Mouse (Mus musculus): ENCODE data around the gene Srgap2.

Srgap2 gene

GRCm38 (mm10) chr1:131398181-131398580 is 129.0 kb downstream of the Srgap2 start:
- no peak for DNase-seq

- DNase-seq: no peak
Observed at GRCm38 (mm10) chr1:131384406-131384805, 142.7 kb downstream of the Srgap2 start.

GRCm38 (mm10) chr1:131382184-131382583 is 145.0 kb downstream of the Srgap2 start:
- no peak for DNase-seq

GRCm38 (mm10) chr1:131380254-131380653 is 146.9 kb downstream of the Srgap2 start:
- DNase-seq: no peak

GRCm38 (mm10) chr1:131378914-131379474 is 148.2 kb downstream of the Srgap2 start:
- DNase-seq: no peak

- no peak for DNase-seq
Observed at GRCm38 (mm10) chr1:131378081-131378913, 148.9 kb downstream of the Srgap2 start.

- DNase-seq: no peak
Observed at GRCm38 (mm10) chr1:131365832-131366231, 161.3 kb downstream of the Srgap2 start.

- DNase-seq: no peak
Observed at GRCm38 (mm10) chr1:131364432-131364831, 162.7 kb downstream of the Srgap2 start.

- no peak for DNase-seq
Observed at GRCm38 (mm10) chr1:131363887-131364286, 163.3 kb downstream of the Srgap2 start.

GRCm38 (mm10) chr1:131362089-131362488 is 165.1 kb downstream of the Srgap2 start:
- no peak for DNase-seq

GRCm38 (mm10) chr1:131360800-131361199 is 166.4 kb downstream of the Srgap2 start:
- no peak for DNase-seq

- no peak for DNase-seq
Observed at GRCm38 (mm10) chr1:131359609-131360008, 167.5 kb downstream of the Srgap2 start.

GRCm38 (mm10) chr1:131357213-131357612 is 169.9 kb downstream of the Srgap2 start:
- no peak for DNase-seq

GRCm38 (mm10) chr1:131351436-131351835 is 175.7 kb downstream of the Srgap2 start:
- no peak for DNase-seq

- no peak for DNase-seq
Observed at GRCm38 (mm10) chr1:131349993-131350510, 177.1 kb downstream of the Srgap2 start.

- no peak for DNase-seq
Observed at GRCm38 (mm10) chr1:131347708-131348107, 179.4 kb downstream of the Srgap2 start.

- DNase-seq: no peak
Observed at GRCm38 (mm10) chr1:131346916-131347555, 180.1 kb downstream of the Srgap2 start.

GRCm38 (mm10) chr1:131345422-131346419 is 181.4 kb downstream of the Srgap2 start:
- no peak for DNase-seq

- DNase-seq: no peak
Observed at GRCm38 (mm10) chr1:131344691-131345090, 182.5 kb downstream of the Srgap2 start.

GRCm38 (mm10) chr1:131336017-131336416 is 191.1 kb downstream of the Srgap2 start:
- DNase-seq: no peak

- no peak for DNase-seq
Observed at GRCm38 (mm10) chr1:131335604-131336003, 191.5 kb downstream of the Srgap2 start.

- no peak for DNase-seq
Observed at GRCm38 (mm10) chr1:131331180-131331579, 196.0 kb downstream of the Srgap2 start.
